Mouse (Mus musculus) hindbrain, embryonic 13.5 days (tissue): ENCODE measurements around the gene Setd5. TPM values are rescaled to one million over a fixed set of nuclear protein-coding genes. Genes with fewer than 3 reads are reported as not detected.
A peak's percentile ranks its signal among the peaks of the same experiment; 100 is the strongest.

ENCODE experiments used
- ATAC-seq: fragments of 200-750 bp; cut with Nextera tagmentation; 2 replicates; pipeline ENCODE4 v1.8.0; 2017; ENCODE audit warnings: moderate TSS enrichment; ENCODE audit not compliant: low FRiP score
- H3K27ac ChIP-seq: fragments of 300-500 bp; sonication (generic); 2 replicates; pipeline ENCODE4 v1.5.1; 2015; ENCODE audit warnings: inconsistent platforms, mild to moderate bottlenecking, moderate library complexity
- H3K27me3 ChIP-seq: fragments of 300-500 bp; sonication (generic); 2 replicates; pipeline ENCODE4 v1.6.1; 2015; ENCODE audit warnings: mild to moderate bottlenecking, inconsistent platforms
- H3K36me3 ChIP-seq: fragments of 300-500 bp; sonication (generic); 2 replicates; pipeline ENCODE4 v1.6.1; 2015; ENCODE audit warnings: mild to moderate bottlenecking, inconsistent platforms
- H3K4me1 ChIP-seq: fragments of 300-500 bp; sonication (generic); replicated peaks from 2 replicates; pipeline ENCODE4 v1.6.1; 2015; ENCODE audit warnings: inconsistent platforms
- H3K4me2 ChIP-seq: fragments of 300-500 bp; sonication (generic); 2 replicates; pipeline ENCODE4 v1.6.1; 2015; ENCODE audit warnings: inconsistent platforms, mild to moderate bottlenecking, moderate library complexity
- H3K4me3 ChIP-seq: fragments of 300-500 bp; sonication (generic); 2 replicates; pipeline ENCODE4 v1.5.1; 2015; ENCODE audit warnings: mild to moderate bottlenecking, inconsistent platforms
- H3K9ac ChIP-seq: fragments of 300-500 bp; sonication (generic); 2 replicates; pipeline ENCODE4 v1.6.1; 2015; ENCODE audit warnings: mild to moderate bottlenecking, inconsistent platforms
- H3K9me3 ChIP-seq: fragments of 300-500 bp; sonication (generic); 2 replicates; pipeline ENCODE4 v1.6.1; 2016; ENCODE audit warnings: inconsistent platforms
- WGBS: fragments of 180-500 bp; shearing (Covaris S2); methylation state at CpG from one replicate; pipeline ENCODE4 v1.1.7; 2015; 5-methylcytosine and 5-hydroxymethylcytosine counted together
- polyA plus RNA-seq: library from polyadenylated mRNA; unstranded; fragments of >200 nt; fragmentation: Nextera tagmentation; extraction: Ambion mirVana; gene quantifications from 2 replicates; pipeline ENCODE4 v1.2.1, GENCODE M21; 2015

Gene Setd5
- polyA plus RNA-seq, 1 experiment from 2014 or later, result 51.2 TPM

- WGBS, result 88% methylated on average over 5 of the region's 5 CpGs
- Histone ChIP-seq H3K27ac (no peak overlapping the region), H3K9ac (no peak overlapping the region)
Measured at GRCm38 (mm10) chr6:113097662-113098061, 20.5 kb downstream of the Setd5 start.

GRCm38 (mm10) chr6:113099640-113100289 lies 22.6 kb downstream of the Setd5 start:
- H3K4me1 ChIP-seq, result peaks cover 6% of the 10 kb centered on the region
- H3K4me2 ChIP-seq, result no peak overlapping the region
- ATAC-seq, result peak; percentile 73
- no peaks in the 10 kb centered on the region for H3K27me3 ChIP-seq
- H3K27ac ChIP-seq, result peak overlapping the region; percentile 86
- no peak overlapping the region for H3K4me3 ChIP-seq
- H3K9ac ChIP-seq, result peak overlapping the region; percentile 40; the same call in 1 of the 2 replicates
- no peaks in the 10 kb centered on the region for H3K36me3 ChIP-seq
- 39% methylated on average over 5 of the region's 5 CpGs for WGBS
- H3K9me3 ChIP-seq, result no peaks in the 10 kb centered on the region

More at GRCm38 (mm10) chr6:113097662-113098061, 20.5 kb downstream of the Setd5 start:
- Histone ChIP-seq H3K27me3 (no peaks in the 10 kb centered on the region), H3K4me3 (no peak overlapping the region), H3K9me3 (no peaks in the 10 kb centered on the region), H3K4me2 (no peak overlapping the region), H3K36me3 (no peaks in the 10 kb centered on the region), H3K4me1 (peaks cover 6% of the 10 kb centered on the region)
- ATAC-seq, result no peak

GRCm38 (mm10) chr6:113102541-113102940 lies 25.4 kb downstream of the Setd5 start:
- no peak for ATAC-seq
- Histone ChIP-seq H3K36me3 (peaks cover 4% of the 10 kb centered on the region; the same call in 1 of the 2 replicates), H3K4me3 (no peak overlapping the region), H3K27me3 (no peaks in the 10 kb centered on the region), H3K9me3 (no peaks in the 10 kb centered on the region), H3K4me2 (no peak overlapping the region), H3K4me1 (peaks cover 6% of the 10 kb centered on the region), H3K9ac (no peak overlapping the region), H3K27ac (no peak overlapping the region)
- 85% methylated on average over 4 of the region's 4 CpGs for WGBS

GRCm38 (mm10) chr6:113103765-113104164 lies 26.6 kb downstream of the Setd5 start:
- Histone ChIP-seq H3K9me3 (no peaks in the 10 kb centered on the region), H3K4me1 (peaks cover 6% of the 10 kb centered on the region), H3K4me2 (no peak overlapping the region), H3K4me3 (no peak overlapping the region), H3K9ac (no peak overlapping the region), H3K27me3 (no peaks in the 10 kb centered on the region), H3K27ac (no peak overlapping the region), H3K36me3 (peaks cover 4% of the 10 kb centered on the region; the same call in 1 of the 2 replicates)
- no peak for ATAC-seq

GRCm38 (mm10) chr6:113109378-113109777 lies 32.2 kb downstream of the Setd5 start:
- Histone ChIP-seq H3K27ac (no peak overlapping the region), H3K36me3 (peaks cover 44% of the 10 kb centered on the region), H3K4me2 (no peak overlapping the region), H3K4me1 (no peaks in the 10 kb centered on the region), H3K4me3 (no peak overlapping the region), H3K9me3 (no peaks in the 10 kb centered on the region), H3K9ac (no peak overlapping the region), H3K27me3 (no peaks in the 10 kb centered on the region)
- 79% methylated on average over 3 of the region's 3 CpGs for WGBS
- ATAC-seq, result no peak

GRCm38 (mm10) chr6:113109956-113110355 lies 32.8 kb downstream of the Setd5 start:
- Histone ChIP-seq H3K9me3 (no peaks in the 10 kb centered on the region), H3K4me1 (no peaks in the 10 kb centered on the region), H3K36me3 (peaks cover 49% of the 10 kb centered on the region), H3K9ac (no peak overlapping the region), H3K27ac (no peak overlapping the region), H3K4me3 (no peak overlapping the region), H3K4me2 (no peak overlapping the region), H3K27me3 (no peaks in the 10 kb centered on the region)
- ATAC-seq, result no peak
- 89% methylated on average over 7 of the region's 7 CpGs for WGBS

GRCm38 (mm10) chr6:113120806-113121205 lies 43.6 kb downstream of the Setd5 start:
- no peak for ATAC-seq
- 95% methylated on average over 10 of the region's 10 CpGs for WGBS
- Histone ChIP-seq H3K4me2 (no peak overlapping the region), H3K9ac (no peak overlapping the region), H3K27ac (no peak overlapping the region), H3K9me3 (no peaks in the 10 kb centered on the region), H3K4me3 (no peak overlapping the region), H3K27me3 (no peaks in the 10 kb centered on the region), H3K4me1 (no peaks in the 10 kb centered on the region), H3K36me3 (peaks cover 76% of the 10 kb centered on the region)

GRCm38 (mm10) chr6:113133360-113133759 lies 56.2 kb downstream of the Setd5 start:
- ATAC-seq, result no peak
- 88% methylated on average over 2 of the region's 2 CpGs for WGBS
- H3K27me3 ChIP-seq, result no peaks in the 10 kb centered on the region
- no peak overlapping the region for H3K4me3 ChIP-seq
- peaks cover 50% of the 10 kb centered on the region for H3K36me3 ChIP-seq
- H3K9me3 ChIP-seq, result no peaks in the 10 kb centered on the region
- H3K27ac ChIP-seq, result no peak overlapping the region
- H3K4me1 ChIP-seq, result no peaks in the 10 kb centered on the region
- H3K9ac ChIP-seq, result no peak overlapping the region
- H3K4me2 ChIP-seq, result no peak overlapping the region

GRCm38 (mm10) chr6:113141389-113142094 lies 64.4 kb downstream of the Setd5 start:
- Histone ChIP-seq H3K4me2 (no peak overlapping the region), H3K9me3 (no peaks in the 10 kb centered on the region), H3K4me1 (no peaks in the 10 kb centered on the region), H3K36me3 (peaks cover 57% of the 10 kb centered on the region), H3K4me3 (no peak overlapping the region), H3K9ac (no peak overlapping the region), H3K27ac (no peak overlapping the region), H3K27me3 (no peaks in the 10 kb centered on the region)
- 92% methylated on average over 1 of the region's 1 CpGs for WGBS
- no peak for ATAC-seq

GRCm38 (mm10) chr6:113144764-113145163 lies 67.6 kb downstream of the Setd5 start:
- Histone ChIP-seq H3K36me3 (peaks cover 64% of the 10 kb centered on the region), H3K9me3 (no peaks in the 10 kb centered on the region), H3K27ac (no peak overlapping the region), H3K27me3 (no peaks in the 10 kb centered on the region), H3K4me2 (no peak overlapping the region), H3K9ac (no peak overlapping the region), H3K4me3 (no peak overlapping the region), H3K4me1 (no peaks in the 10 kb centered on the region)
- 100% methylated on average over 1 of the region's 1 CpGs for WGBS
- ATAC-seq, result no peak

- no peak overlapping the region for H3K9ac ChIP-seq
- H3K4me2 ChIP-seq, result no peak overlapping the region
- H3K27ac ChIP-seq, result no peak overlapping the region
- H3K4me1 ChIP-seq, result no peaks in the 10 kb centered on the region
- no peak overlapping the region for H3K4me3 ChIP-seq
- no peak for ATAC-seq
- H3K9me3 ChIP-seq, result no peaks in the 10 kb centered on the region
- no peaks in the 10 kb centered on the region for H3K27me3 ChIP-seq
- WGBS, result 97% methylated on average over 4 of the region's 4 CpGs
- peaks cover 69% of the 10 kb centered on the region for H3K36me3 ChIP-seq
Measured at GRCm38 (mm10) chr6:113145249-113145648, 68.1 kb downstream of the Setd5 start.

- WGBS, result 98% methylated on average over 8 of the region's 8 CpGs
- Histone ChIP-seq H3K4me1 (no peaks in the 10 kb centered on the region), H3K4me3 (no peak overlapping the region), H3K36me3 (peaks cover 73% of the 10 kb centered on the region), H3K9me3 (no peaks in the 10 kb centered on the region), H3K27me3 (no peaks in the 10 kb centered on the region), H3K27ac (no peak overlapping the region), H3K9ac (no peak overlapping the region), H3K4me2 (no peak overlapping the region)
- no peak for ATAC-seq
Measured at GRCm38 (mm10) chr6:113154071-113154470, 76.9 kb downstream of the Setd5 start.

- WGBS, result 85% methylated on average over 6 of the region's 6 CpGs
Measured at GRCm38 (mm10) chr6:113154886-113155285, 77.7 kb downstream of the Setd5 start.

More at GRCm38 (mm10) chr6:113154886-113155285, 77.7 kb downstream of the Setd5 start:
- Histone ChIP-seq H3K4me1 (no peaks in the 10 kb centered on the region), H3K27ac (no peak overlapping the region), H3K4me2 (no peak overlapping the region), H3K9me3 (no peaks in the 10 kb centered on the region), H3K9ac (no peak overlapping the region), H3K4me3 (no peak overlapping the region), H3K27me3 (no peaks in the 10 kb centered on the region), H3K36me3 (peaks cover 65% of the 10 kb centered on the region)
- no peak for ATAC-seq
